Mouse (Mus musculus) myocyte (in vitro differentiated cells): ENCODE measurements at regions not wholly inside any gene's neighbourhood (a gene's known extent, or its start where the extent isn't known, plus 50 kb on each side); places are given as distances from the start of the nearest gene placed in this dataset.

Experiments
- H3K27me3 ChIP-seq: one replicate; pipeline ENCODE4 v1.6.1; 2011; ENCODE audit not compliant: control insufficient read depth, insufficient read depth, insufficient read length
- H3K36me3 ChIP-seq: one replicate; pipeline ENCODE4 v1.6.1; 2011; ENCODE audit not compliant: control insufficient read depth, insufficient read depth
- H3K4me2 ChIP-seq: one replicate; pipeline ENCODE4 v1.6.1; 2011; ENCODE audit warnings: low read depth, control low read depth
- H3K4me3 ChIP-seq: one replicate; pipeline ENCODE4 v1.5.1; 2011; ENCODE audit warnings: mild to moderate bottlenecking, control low read depth, moderate library complexity
- H3K79me2 ChIP-seq: one replicate; pipeline ENCODE4 v1.6.1; 2011; ENCODE audit not compliant: control insufficient read depth, insufficient read depth
- H3ac ChIP-seq: one replicate; pipeline ENCODE4 v1.6.1; 2011; ENCODE audit not compliant: control insufficient read depth, insufficient read length
- CEBPB ChIP-seq: IDR thresholded peaks from 2 replicates; pipeline ENCODE4 v1.6.1; 2011; ENCODE audit warnings: mild to moderate bottlenecking, moderate library complexity; ENCODE audit not compliant: poor library complexity, insufficient read depth, severe bottlenecking
- E2F4 ChIP-seq: IDR thresholded peaks from one replicate; pipeline ENCODE4 v1.6.1; 2011; ENCODE audit warnings: mild to moderate bottlenecking, control low read depth, moderate library complexity; ENCODE audit not compliant: insufficient read depth
- MAX ChIP-seq: IDR thresholded peaks from one replicate; pipeline ENCODE4 v1.6.1; 2011; ENCODE audit warnings: low read depth, mild to moderate bottlenecking, control low read depth
- MYOD1 ChIP-seq, 3 experiments: IDR thresholded peaks; one replicate each; pipeline ENCODE4 v1.6.1; 2011; ENCODE audit warnings: control low read depth in 2 of 3, low read depth in 2 of 3, mild to moderate bottlenecking in 2 of 3, moderate library complexity in 1 of 3; ENCODE audit not compliant: insufficient read length in 2 of 3, control insufficient read depth in 1 of 3
- MYOG ChIP-seq, 3 experiments: IDR thresholded peaks; one replicate each; pipeline ENCODE4 v1.6.1; 2011; ENCODE audit warnings: control low read depth in 2 of 3, low read depth in 2 of 3, mild to moderate bottlenecking in 2 of 3; ENCODE audit not compliant: insufficient read length in 2 of 3, control insufficient read depth in 1 of 3, insufficient read depth in 1 of 3
- POLR2A ChIP-seq: IDR thresholded peaks from one replicate; pipeline ENCODE4 v1.6.1; 2011; ENCODE audit warnings: low read depth, mild to moderate bottlenecking, control low read depth, moderate library complexity; ENCODE audit not compliant: insufficient read length
- POLR2AphosphoS2 ChIP-seq: IDR thresholded peaks from one replicate; pipeline ENCODE4 v1.6.1; 2011; ENCODE audit warnings: low read depth, control low read depth; ENCODE audit not compliant: insufficient read length
- REST ChIP-seq: IDR thresholded peaks from one replicate; pipeline ENCODE4 v1.6.1; 2011; ENCODE audit warnings: mild to moderate bottlenecking, control low read depth, moderate library complexity; ENCODE audit not compliant: insufficient read depth, insufficient read length
- SRF ChIP-seq: IDR thresholded peaks from one replicate; pipeline ENCODE4 v1.6.1; 2011; ENCODE audit warnings: low read depth; ENCODE audit not compliant: control insufficient read depth, insufficient read length
- TCF12 ChIP-seq: IDR thresholded peaks from one replicate; pipeline ENCODE4 v1.6.1; 2011; ENCODE audit warnings: mild to moderate bottlenecking, control low read depth; ENCODE audit not compliant: poor library complexity, insufficient read depth, severe bottlenecking
- TCF3 ChIP-seq: IDR thresholded peaks from one replicate; pipeline ENCODE4 v1.6.1; 2011; ENCODE audit warnings: low read depth, control low read depth; ENCODE audit not compliant: insufficient read length
- USF1 ChIP-seq: IDR thresholded peaks from one replicate; pipeline ENCODE4 v1.6.1; 2011; ENCODE audit warnings: low read depth, mild to moderate bottlenecking, control low read depth, moderate library complexity

- Histone ChIP-seq H3K27me3 (no peaks in the 10 kb centered on the region), H3K4me3 (no peak overlapping the region), H3K79me2 (no peaks in the 10 kb centered on the region), H3K36me3 (no peaks in the 10 kb centered on the region), H3K4me2 (no peak overlapping the region), H3ac (no peak overlapping the region)
- no peak for TF ChIP-seq MYOD1 (IDR thresholded peaks at IDR 0.05; ENCODE audit: control insufficient read depth in 1 of 3, insufficient read length in 2 of 3, low read depth in 2 of 3)
- no peak for TF ChIP-seq POLR2AphosphoS2
- no peak for TF ChIP-seq POLR2A
- TF ChIP-seq REST = no peak
- no peak for TF ChIP-seq MAX
- TF ChIP-seq CEBPB = no peak
- TF ChIP-seq MYOG (IDR thresholded peaks at IDR 0.05; ENCODE audit: control insufficient read depth in 1 of 3, insufficient read depth in 1 of 3, insufficient read length in 2 of 3, low read depth in 2 of 3) = no peak
- no peak for TF ChIP-seq SRF
- TF ChIP-seq TCF12 = no peak
- no peak for TF ChIP-seq TCF3
- no peak for TF ChIP-seq E2F4
Observed at GRCm38 (mm10) chr10:122561924-122562323, 113.6 kb downstream of the Avpr1a start.

GRCm38 (mm10) chr10:122562542-122562941, 114.2 kb downstream of the Avpr1a start:
- Histone ChIP-seq H3K4me3 (no peak overlapping the region), H3K4me2 (no peak overlapping the region), H3ac (no peak overlapping the region), H3K79me2 (no peaks in the 10 kb centered on the region), H3K27me3 (no peaks in the 10 kb centered on the region), H3K36me3 (no peaks in the 10 kb centered on the region)
- TF ChIP-seq POLR2AphosphoS2 = no peak
- TF ChIP-seq TCF3 = no peak

- Histone ChIP-seq H3K4me3 (no peak overlapping the region), H3K79me2 (no peaks in the 10 kb centered on the region), H3K27me3 (no peaks in the 10 kb centered on the region), H3K4me2 (no peak overlapping the region), H3K36me3 (no peaks in the 10 kb centered on the region), H3ac (no peak overlapping the region)
- TF ChIP-seq USF1 (no peak), TCF12 (no peak), MYOG (IDR thresholded peaks at IDR 0.05; ENCODE audit: control insufficient read depth in 1 of 3, insufficient read depth in 1 of 3, insufficient read length in 2 of 3, low read depth in 2 of 3) (no peak), REST (no peak), SRF (no peak), E2F4 (no peak), MAX (no peak), CEBPB (no peak), TCF3 (no peak), MYOD1 (IDR thresholded peaks at IDR 0.05; ENCODE audit: control insufficient read depth in 1 of 3, insufficient read length in 2 of 3, low read depth in 2 of 3) (no peak), POLR2AphosphoS2 (no peak), POLR2A (no peak)
Observed at GRCm38 (mm10) chr10:122563973-122564372, 114.6 kb upstream of the Ppm1h start.

- no peaks in the 10 kb centered on the region for H3K36me3 ChIP-seq
- TF ChIP-seq POLR2A = no peak
- no peak for TF ChIP-seq USF1
- no peak for TF ChIP-seq CEBPB
- TF ChIP-seq MAX = no peak
- no peak for TF ChIP-seq E2F4
- TF ChIP-seq SRF = no peak
- TF ChIP-seq TCF12 = no peak
- no peak for TF ChIP-seq MYOD1 (IDR thresholded peaks at IDR 0.05; ENCODE audit: control insufficient read depth in 1 of 3, insufficient read length in 2 of 3, low read depth in 2 of 3)
- no peak for TF ChIP-seq MYOG (IDR thresholded peaks at IDR 0.05; ENCODE audit: control insufficient read depth in 1 of 3, insufficient read depth in 1 of 3, insufficient read length in 2 of 3, low read depth in 2 of 3)
- no peak for TF ChIP-seq REST
- TF ChIP-seq POLR2AphosphoS2 = no peak
- TF ChIP-seq TCF3 = no peak
- no peaks in the 10 kb centered on the region for H3K79me2 ChIP-seq
- H3ac ChIP-seq = no peak overlapping the region
- no peak overlapping the region for H3K4me2 ChIP-seq
- H3K27me3 ChIP-seq = no peaks in the 10 kb centered on the region
- no peak overlapping the region for H3K4me3 ChIP-seq
Observed at GRCm38 (mm10) chr10:122564473-122564872, 114.1 kb upstream of the Ppm1h start.

GRCm38 (mm10) chr10:122566601-122567000, 112.0 kb upstream of the Ppm1h start:
- H3K4me3 ChIP-seq = no peak overlapping the region
- no peak for TF ChIP-seq SRF
- H3K4me2 ChIP-seq = no peak overlapping the region
- no peaks in the 10 kb centered on the region for H3K36me3 ChIP-seq
- H3K79me2 ChIP-seq = no peaks in the 10 kb centered on the region
- no peak overlapping the region for H3ac ChIP-seq
- H3K27me3 ChIP-seq = no peaks in the 10 kb centered on the region
